In genomic region chr7:67630817-67631216, GRCm38 (mm10) we compare ENCODE assay signal across 8 mouse cellular contexts. TPM values are rescaled to one million over a fixed set of nuclear protein-coding genes. Genes with fewer than 3 reads are reported as not detected.
DNase-seq lines count a peak whose midpoint lies in the region; ATAC-seq lines count a peak whose summit lies in the region.

No protein-coding gene starts in this region.

- H3K36me3 ChIP-seq in forebrain, embryonic 10.5 days (replicated peaks), result peaks cover 6% of the 10 kb centered on the region; the same call in 1 of the 2 replicates
- H3K36me3 ChIP-seq in heart, embryonic 15.5 days, result peaks cover 6% of the 10 kb centered on the region; the same call in 1 of the 2 replicates

- H3K4me2 ChIP-seq in heart, embryonic 15.5 days, result no peak overlapping the region

- H3K27me3 ChIP-seq in forebrain, embryonic 10.5 days (ENCODE audit: poor library complexity, severe bottlenecking), result no peaks in the 10 kb centered on the region
- no peaks in the 10 kb centered on the region for H3K27me3 ChIP-seq in heart, embryonic 15.5 days

- H3K4me1 ChIP-seq in forebrain, embryonic 10.5 days, result peaks cover 4% of the 10 kb centered on the region
- H3K4me1 ChIP-seq in heart, embryonic 15.5 days (replicated peaks), result peaks cover 4% of the 10 kb centered on the region

- H3K4me3 ChIP-seq in forebrain, embryonic 10.5 days, result no peak overlapping the region
- no peak overlapping the region for H3K4me3 ChIP-seq in heart, embryonic 15.5 days

- no peak overlapping the region for H3K27ac ChIP-seq in forebrain, embryonic 10.5 days
- peak overlapping the region; percentile 46; the same call in 1 of the 2 replicates for H3K27ac ChIP-seq in heart, embryonic 15.5 days

- 0 out of 2 replicates have a peak overlapping the region, but pooled peaks have one; percentile 22 for H3K9ac ChIP-seq in heart, embryonic 15.5 days

- DNase-seq in MEL-GATA-1-ER (ENCODE audit: extremely low read depth, low read depth), result peak; percentile 60
- DNase-seq in c-Kit-positive CD71-negative TER-119-negative erythroid progenitor cells, embryonic 14.5 days (ENCODE audit: low read depth), result peak; percentile 50
- DNase-seq in forebrain, embryonic 10.5 days (ENCODE audit: extremely low spot score, low spot score), result peak; percentile 68
- peak; percentile 69 to 93 for DNase-seq in layer of hippocampus, adult 18-20 months (ENCODE audit: low spot score in 2 of 2)
- DNase-seq in lung, postnatal 10 days, result peak; percentile 85
- peak; percentile 75 for DNase-seq in retina, postnatal 7 days (ENCODE audit: low read depth, low spot score)
- peak; percentile 78 for DNase-seq in urinary bladder, postnatal 14 days (ENCODE audit: low spot score)

- ATAC-seq in heart, embryonic 15.5 days (replicated peaks; ENCODE audit: insufficient number of reproducible peaks, insufficient read depth, low FRiP score, low read depth), result peak; percentile 39; the same call in 1 of the 2 replicates

- 0 out of 2 replicates have a peak, but pooled peaks cover 4% of the 10 kb centered on the region for H3K9me3 ChIP-seq in forebrain, embryonic 10.5 days
- H3K9me3 ChIP-seq in heart, embryonic 15.5 days (replicated peaks), result no peaks in the 10 kb centered on the region

- 28% methylated on average over 2 of the region's 2 CpGs for WGBS in forebrain, embryonic 10.5 days
- WGBS in heart, embryonic 15.5 days, result 15% methylated on average over 2 of the region's 2 CpGs

RNA-seq across cellular contexts. Expression of gene Lrrc28, which starts 14.3 kb away (rescaled TPM):
- polyA plus RNA-seq in forebrain, embryonic 10.5 days (2016; fragmentation: Nextera tagmentation; extraction: Ambion mirVana), result 16.0 and 16.7 TPM in 2 replicates
- 10.7 and 11.5 TPM in 2 replicates for polyA plus RNA-seq in heart, embryonic 15.5 days (2015; fragmentation: Nextera tagmentation; extraction: Ambion mirVana)
- 10 to 100 TPM; 37.5 to 41.0 TPM for total RNA-seq in layer of hippocampus, adult 18-20 months (2021)

RNA-seq across cellular contexts. Expression of gene Ttc23, which starts 16.4 kb away (rescaled TPM):
- 33.9 and 36.0 TPM in 2 replicates for polyA plus RNA-seq in forebrain, embryonic 10.5 days (2016; fragmentation: Nextera tagmentation; extraction: Ambion mirVana)
- 15.7 and 20.4 TPM in 2 replicates for polyA plus RNA-seq in heart, embryonic 15.5 days (2015; fragmentation: Nextera tagmentation; extraction: Ambion mirVana)
- total RNA-seq in layer of hippocampus, adult 18-20 months (2021), result 1 to 10 TPM; 5.2 to 6.6 TPM
